Mouse (Mus musculus) midbrain, embryonic 11.5 days (tissue): ENCODE results near the gene Kiz. TPM values are rescaled to one million over a fixed set of nuclear protein-coding genes. Genes with fewer than 3 reads are reported as not detected.

ENCODE experiments used
- ATAC-seq: fragments of 200-750 bp; cut with Nextera tagmentation; 2 replicates; pipeline ENCODE4 v1.8.0; 2017; ENCODE audit warnings: moderate TSS enrichment, moderate library complexity; ENCODE audit not compliant: low FRiP score
- DNase-seq: peaks from one replicate; pipeline ENCODE4 v3.0.0; 2015; ENCODE audit warnings: low spot score; ENCODE audit errors: missing footprints
- H3K27ac ChIP-seq: fragments of 300-500 bp; sonication (generic); 2 replicates; pipeline ENCODE4 v1.5.1; 2014; ENCODE audit warnings: low read depth, low read length
- H3K27me3 ChIP-seq: fragments of 300-500 bp; sonication (generic); 2 replicates; pipeline ENCODE4 v1.6.1; 2014; ENCODE audit warnings: mild to moderate bottlenecking, low read length, moderate library complexity, mixed read lengths; ENCODE audit not compliant: control insufficient read depth, insufficient read depth
- H3K36me3 ChIP-seq: fragments of 300-500 bp; sonication (generic); 2 replicates; pipeline ENCODE4 v1.6.1; 2014; ENCODE audit warnings: mild to moderate bottlenecking, low read length, moderate library complexity, mixed read lengths; ENCODE audit not compliant: control insufficient read depth, insufficient read depth
- H3K4me1 ChIP-seq: fragments of 300-500 bp; sonication (generic); 2 replicates; pipeline ENCODE4 v1.6.1; 2014; ENCODE audit warnings: low read length; ENCODE audit not compliant: control insufficient read depth, insufficient read depth
- H3K4me2 ChIP-seq: fragments of 300-500 bp; sonication (generic); 2 replicates; pipeline ENCODE4 v1.6.1; 2014; ENCODE audit warnings: mild to moderate bottlenecking, moderate library complexity
- H3K4me3 ChIP-seq: fragments of 300-500 bp; sonication (generic); 2 replicates; pipeline ENCODE4 v1.5.1; 2014; ENCODE audit warnings: low read depth, low read length
- H3K9ac ChIP-seq: fragments of 300-500 bp; sonication (generic); 2 replicates; pipeline ENCODE4 v1.6.1; 2014; ENCODE audit warnings: low read length
- H3K9me3 ChIP-seq: fragments of 300-500 bp; sonication (generic); 2 replicates; pipeline ENCODE4 v1.6.1; 2016; ENCODE audit warnings: low read length; ENCODE audit not compliant: control insufficient read depth
- WGBS: fragments of 180-500 bp; shearing (Covaris S2); extraction: QIAGEN DNeasy Blood & Tissue Kit; methylation state at CpG from one replicate; pipeline ENCODE4 v1.1.7; 2014; 5-methylcytosine and 5-hydroxymethylcytosine counted together
- polyA plus RNA-seq: library from polyadenylated mRNA; unstranded; fragments of >200 nt; fragmentation: Nextera tagmentation; extraction: Ambion mirVana; gene quantifications from 2 replicates; pipeline ENCODE4 v1.2.1, GENCODE M21; 2014

Gene Kiz
- polyA plus RNA-seq, 1 experiment from 2014 or later: 37.4 TPM

DNA sequence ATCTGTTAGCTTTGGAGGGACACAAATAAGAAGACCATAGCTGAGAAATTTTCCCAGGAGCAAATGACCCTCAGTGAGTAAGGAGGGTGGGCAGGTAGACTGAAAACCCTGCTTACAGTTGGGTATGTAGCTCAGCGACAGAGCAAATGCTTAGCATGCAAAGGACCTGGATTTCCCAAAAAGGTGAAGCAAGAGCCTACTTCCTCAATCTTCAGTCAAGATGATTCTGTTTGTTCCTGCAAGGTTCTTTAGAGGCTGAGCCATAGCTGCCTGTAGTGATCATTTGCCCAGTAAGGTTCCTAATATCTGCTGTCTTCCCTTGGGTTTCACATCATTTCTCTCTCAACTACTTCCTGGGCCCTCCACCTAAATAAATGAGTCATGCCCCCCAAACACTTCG lies 7.8 kb upstream of the Kiz start:
- H3K4me3 ChIP-seq: no peak overlapping the region
- no peaks in the 10 kb centered on the region for H3K4me1 ChIP-seq
- no peaks in the 10 kb centered on the region for H3K9me3 ChIP-seq
- no peak for ATAC-seq
- no peak overlapping the region for H3K4me2 ChIP-seq
- H3K27ac ChIP-seq: no peak overlapping the region
- 89% methylated on average over 2 of the region's 2 CpGs for WGBS
- no peak overlapping the region for H3K9ac ChIP-seq
- DNase-seq: no peak
- H3K27me3 ChIP-seq: peaks cover under 1% of the 10 kb centered on the region; the same call in 1 of the 2 replicates
- H3K36me3 ChIP-seq: no peaks in the 10 kb centered on the region

DNA sequence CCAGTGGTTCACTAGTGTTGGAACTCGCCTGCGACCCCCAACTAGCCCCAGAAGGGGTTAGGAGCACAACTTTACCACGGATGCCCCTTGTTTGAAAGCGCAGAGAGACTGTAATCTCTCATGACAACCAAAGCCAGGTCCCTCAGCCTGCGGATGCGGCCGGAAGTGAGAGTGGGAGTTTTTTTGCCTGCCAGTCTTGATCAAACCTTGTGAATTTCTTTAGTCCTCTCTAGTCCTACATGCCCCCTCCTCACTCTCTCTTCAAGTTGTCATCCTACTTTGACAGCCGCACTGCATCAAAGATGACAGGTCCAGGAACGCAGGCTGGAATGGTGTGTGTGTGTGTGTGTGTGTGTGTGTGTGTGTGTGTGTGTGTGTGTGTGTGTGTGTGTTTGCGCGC lies 456 bp downstream of the Kiz start:
- H3K4me1 ChIP-seq: no peaks in the 10 kb centered on the region
- WGBS: 6% methylated on average over 11 of the region's 11 CpGs
- peak overlapping the region; percentile 88 for H3K9ac ChIP-seq
- H3K4me2 ChIP-seq: peak overlapping the region; percentile 85
- H3K4me3 ChIP-seq: peak overlapping the region; percentile 77
- H3K27ac ChIP-seq: peak overlapping the region; percentile 76
- ATAC-seq (no peak), DNase-seq (no peak)
- H3K27me3 ChIP-seq: no peaks in the 10 kb centered on the region
- no peaks in the 10 kb centered on the region for H3K9me3 ChIP-seq
- no peaks in the 10 kb centered on the region for H3K36me3 ChIP-seq

DNA sequence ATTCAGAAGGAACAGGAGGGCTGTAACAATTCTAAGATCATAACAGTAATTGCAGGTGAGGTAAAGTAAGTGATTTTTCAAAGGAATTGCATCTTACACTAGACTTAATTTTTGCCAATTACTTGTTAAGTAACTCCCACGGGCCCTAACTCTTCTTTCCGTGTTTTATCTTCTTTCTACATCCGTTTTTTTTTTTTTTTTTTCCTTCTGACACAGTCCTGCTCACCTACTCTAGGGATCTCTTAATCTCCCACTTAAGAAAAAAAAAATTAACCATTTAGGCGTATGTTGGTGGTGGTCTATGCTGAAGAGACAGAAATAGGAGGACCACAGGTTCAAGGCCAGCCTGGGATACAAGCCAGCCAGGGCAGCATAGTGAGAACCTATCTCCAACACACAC lies 1.2 kb downstream of the Kiz start:
- 71% methylated on average over 4 of the region's 4 CpGs for WGBS

DNA sequence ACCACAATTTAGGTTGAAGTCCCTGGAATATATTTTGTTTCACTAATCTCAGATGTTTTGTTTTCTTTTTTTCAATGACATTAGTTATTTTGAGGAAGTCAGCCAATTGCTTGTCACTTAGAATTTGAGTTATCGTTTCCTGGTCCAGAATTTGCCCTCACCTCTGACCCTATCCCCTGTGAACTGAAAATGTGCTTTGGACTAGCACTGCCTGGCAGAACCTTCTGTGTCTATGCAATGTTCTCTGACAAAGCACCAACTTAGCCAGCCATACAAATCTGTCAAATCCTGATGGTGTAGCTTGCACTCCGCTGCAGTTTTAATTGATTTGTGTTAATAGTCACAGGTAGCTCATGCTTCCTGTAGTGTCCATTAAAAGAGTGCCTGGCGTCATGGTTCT lies 10.1 kb downstream of the Kiz start:
- 89% methylated on average over 3 of the region's 3 CpGs for WGBS
- H3K4me3 ChIP-seq: no peak overlapping the region
- H3K4me1 ChIP-seq: peaks cover 3% of the 10 kb centered on the region; the same call in 1 of the 2 replicates
- ATAC-seq (no peak), DNase-seq (no peak)
- no peaks in the 10 kb centered on the region for H3K36me3 ChIP-seq
- H3K27ac ChIP-seq: no peak overlapping the region
- no peaks in the 10 kb centered on the region for H3K27me3 ChIP-seq
- H3K4me2 ChIP-seq: no peak overlapping the region
- H3K9me3 ChIP-seq: no peaks in the 10 kb centered on the region
- H3K9ac ChIP-seq: no peak overlapping the region

More for the DNA sequence above, 1.2 kb downstream of the Kiz start:
- H3K27me3 ChIP-seq: no peaks in the 10 kb centered on the region
- no peaks in the 10 kb centered on the region for H3K9me3 ChIP-seq
- DNase-seq: no peak
- H3K36me3 ChIP-seq: no peaks in the 10 kb centered on the region
- ATAC-seq: no peak
- H3K4me1 ChIP-seq: peaks cover 3% of the 10 kb centered on the region; the same call in 1 of the 2 replicates
- H3K9ac ChIP-seq: no peak overlapping the region
- H3K27ac ChIP-seq: no peak overlapping the region
- H3K4me3 ChIP-seq: no peak overlapping the region
- H3K4me2 ChIP-seq: no peak overlapping the region; the same call in 1 of the 2 replicates

DNA sequence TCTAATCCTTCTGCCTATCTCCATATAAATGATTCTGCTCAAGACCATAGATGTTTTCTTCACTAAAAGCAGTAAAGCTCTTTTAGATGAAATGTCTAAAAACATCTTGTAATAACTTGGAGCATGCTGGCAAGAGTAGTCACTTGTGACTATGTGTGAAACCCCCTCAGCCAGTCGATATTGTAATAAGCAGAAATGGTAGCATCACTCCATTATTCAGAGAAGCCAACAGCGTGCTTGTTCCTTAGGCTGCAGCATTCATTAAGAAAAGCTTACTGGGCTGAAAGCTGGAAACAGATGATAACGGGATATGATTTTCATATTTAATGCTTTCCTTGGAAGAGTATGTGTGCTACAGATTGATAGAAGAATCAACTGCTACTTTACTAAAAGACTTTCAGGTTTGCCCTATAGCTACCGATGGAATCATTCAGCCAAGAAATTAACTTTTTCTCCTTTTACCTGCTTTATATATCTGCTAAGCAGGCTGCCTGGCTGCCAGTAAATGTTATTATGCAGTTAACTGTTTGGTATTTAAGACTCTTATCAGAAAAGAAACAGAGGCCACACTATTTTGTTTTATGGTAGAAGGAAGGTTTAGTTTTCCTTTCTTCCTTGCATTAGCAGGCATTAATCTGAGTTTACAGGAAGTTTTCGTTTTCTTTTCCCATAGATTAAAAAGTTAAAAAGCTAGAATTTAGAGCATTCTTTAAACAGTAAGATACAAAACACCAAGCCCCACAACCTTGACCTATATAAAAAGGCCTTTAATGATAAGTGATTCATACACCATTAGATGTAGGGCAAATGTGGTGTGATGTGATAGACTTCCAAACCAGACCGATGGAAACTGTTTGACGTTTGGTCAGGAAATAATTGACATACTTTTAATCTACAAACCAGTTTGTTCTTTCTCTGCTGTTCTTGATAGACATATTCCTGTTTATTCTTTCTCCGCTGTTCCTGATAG lies 15.9 kb downstream of the Kiz start:
- H3K36me3 ChIP-seq: no peaks in the 10 kb centered on the region
- DNase-seq (no peak), ATAC-seq (no peak)
- no peaks in the 10 kb centered on the region for H3K4me1 ChIP-seq
- 86% methylated on average over 8 of the region's 8 CpGs for WGBS
- no peak overlapping the region for H3K9ac ChIP-seq
- H3K9me3 ChIP-seq: no peaks in the 10 kb centered on the region
- no peak overlapping the region for H3K4me2 ChIP-seq
- H3K27me3 ChIP-seq: no peaks in the 10 kb centered on the region
- no peak overlapping the region for H3K27ac ChIP-seq
- H3K4me3 ChIP-seq: no peak overlapping the region

DNA sequence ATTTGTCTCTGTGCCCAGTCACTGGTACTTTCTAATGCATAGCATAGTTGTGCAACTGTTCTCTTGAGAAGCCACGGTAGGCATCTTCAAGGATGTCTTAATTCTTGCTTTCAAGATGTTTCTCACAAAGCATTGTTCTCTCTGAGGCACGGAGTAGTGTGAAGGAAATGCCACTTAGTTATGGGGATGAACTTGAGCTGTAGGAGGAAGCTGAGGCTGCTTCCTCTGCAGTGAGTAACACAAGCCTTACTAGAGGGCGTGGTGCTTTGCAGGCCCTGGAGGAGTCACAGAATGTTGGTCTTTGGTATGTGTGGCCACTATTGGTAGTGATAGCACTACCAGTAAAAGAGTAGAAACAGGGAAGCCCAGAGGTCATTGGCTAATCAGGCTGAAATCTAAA lies 17.0 kb downstream of the Kiz start:
- Histone ChIP-seq H3K4me3 (no peak overlapping the region), H3K27ac (no peak overlapping the region), H3K36me3 (no peaks in the 10 kb centered on the region), H3K27me3 (no peaks in the 10 kb centered on the region), H3K9me3 (no peaks in the 10 kb centered on the region), H3K4me2 (no peak overlapping the region), H3K9ac (no peak overlapping the region), H3K4me1 (no peaks in the 10 kb centered on the region)
- 69% methylated on average over 3 of the region's 3 CpGs for WGBS
- ATAC-seq: no peak
- DNase-seq: no peak

DNA sequence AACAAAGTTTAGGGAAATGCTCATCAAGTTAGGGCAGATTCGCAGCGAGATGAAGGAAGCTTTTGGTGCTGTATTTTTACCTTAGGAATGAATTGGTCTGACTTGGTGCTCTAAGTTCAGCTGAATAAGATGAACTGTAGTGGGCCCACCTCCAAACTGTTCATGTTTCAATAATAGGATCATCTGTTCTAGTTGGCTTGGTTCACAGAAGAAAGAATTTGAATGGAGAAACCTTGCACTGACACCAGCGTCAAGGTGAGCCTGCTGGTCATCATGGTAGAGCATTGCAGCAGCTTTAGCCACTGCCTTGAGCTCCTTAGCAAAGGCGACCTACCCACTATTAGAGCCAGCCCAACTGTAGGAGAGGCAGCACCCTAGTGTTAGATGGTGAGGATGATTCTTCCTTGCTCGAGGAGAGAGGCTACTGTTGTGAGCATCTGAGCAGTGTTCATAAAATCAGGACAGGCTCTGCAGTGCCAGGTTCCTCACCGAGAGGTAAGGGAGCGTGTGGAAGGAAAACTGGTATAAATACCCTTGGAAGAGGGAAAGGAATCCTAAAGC lies 18.3 kb downstream of the Kiz start:
- Histone ChIP-seq H3K36me3 (no peaks in the 10 kb centered on the region), H3K27ac (no peak overlapping the region), H3K4me3 (no peak overlapping the region), H3K4me1 (no peaks in the 10 kb centered on the region), H3K4me2 (no peak overlapping the region), H3K27me3 (no peaks in the 10 kb centered on the region), H3K9ac (no peak overlapping the region), H3K9me3 (no peaks in the 10 kb centered on the region)
- ATAC-seq: no peak
- DNase-seq: no peak
- 89% methylated on average over 7 of the region's 7 CpGs for WGBS

DNA sequence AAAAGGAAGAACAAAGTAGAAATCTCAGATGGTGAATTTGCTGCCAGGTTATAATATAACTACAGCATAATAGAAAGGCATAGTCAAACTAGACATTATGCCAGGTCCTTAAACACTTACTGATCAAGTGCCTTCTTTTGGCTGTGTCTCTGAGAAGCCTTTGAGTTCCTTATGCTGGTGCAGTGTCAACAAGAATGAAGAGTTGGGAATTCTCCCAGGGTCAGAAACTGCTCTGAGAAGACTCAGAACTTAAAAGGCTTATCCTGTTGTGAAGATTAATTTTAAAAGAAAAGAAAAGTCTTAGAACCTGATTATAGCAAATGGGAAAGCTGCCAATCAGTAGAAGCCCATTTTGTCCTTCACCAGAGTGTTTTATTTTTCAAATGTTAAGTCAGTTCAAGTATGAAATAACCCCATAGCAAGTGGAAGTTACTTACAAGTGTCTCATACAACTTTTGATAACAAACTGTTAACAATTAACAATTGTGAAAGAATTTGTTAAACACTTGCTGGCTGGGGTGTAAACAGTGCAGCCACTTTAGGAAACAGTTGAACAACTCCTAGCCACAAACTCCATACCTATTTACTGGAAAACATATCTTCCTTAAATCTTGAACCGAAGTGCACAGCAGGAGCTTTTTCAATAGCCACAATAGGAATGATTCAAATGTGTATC lies 21.9 kb downstream of the Kiz start:
- Histone ChIP-seq H3K4me1 (no peaks in the 10 kb centered on the region), H3K27ac (no peak overlapping the region), H3K9ac (no peak overlapping the region), H3K4me3 (no peak overlapping the region), H3K27me3 (no peaks in the 10 kb centered on the region), H3K9me3 (no peaks in the 10 kb centered on the region), H3K4me2 (no peak overlapping the region), H3K36me3 (no peaks in the 10 kb centered on the region)
- DNase-seq: no peak
- ATAC-seq: no peak
- WGBS: 88% methylated on average over 1 of the region's 1 CpGs

DNA sequence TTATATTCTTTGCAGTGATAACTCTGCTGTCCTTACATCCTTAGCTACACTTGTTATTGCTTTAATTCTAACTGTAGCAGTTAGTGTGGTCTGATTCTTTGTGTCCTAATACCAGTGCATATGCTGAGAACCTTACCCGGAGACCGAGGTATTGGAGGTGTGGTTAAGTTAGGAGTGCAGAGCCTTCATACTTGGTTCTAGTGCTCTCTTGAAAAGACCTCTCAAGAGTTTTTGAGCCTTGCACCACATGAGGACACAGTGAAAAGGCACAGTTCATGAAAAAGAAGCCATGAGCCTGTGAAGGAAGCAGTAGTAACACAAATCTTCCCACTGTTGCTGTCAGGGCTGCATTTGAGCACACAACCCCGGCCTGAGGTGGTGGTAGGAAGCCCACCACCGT lies 26.0 kb downstream of the Kiz start:
- no peak for ATAC-seq
- no peak overlapping the region for H3K27ac ChIP-seq
- no peaks in the 10 kb centered on the region for H3K27me3 ChIP-seq
- no peak for DNase-seq
- 93% methylated on average over 4 of the region's 4 CpGs for WGBS
- H3K4me2 ChIP-seq: no peak overlapping the region
- no peaks in the 10 kb centered on the region for H3K36me3 ChIP-seq
- H3K4me3 ChIP-seq: no peak overlapping the region
- H3K9ac ChIP-seq: no peak overlapping the region
- H3K4me1 ChIP-seq: peaks cover 15% of the 10 kb centered on the region
- H3K9me3 ChIP-seq: no peaks in the 10 kb centered on the region
